Mouse (Mus musculus): ENCODE results near the gene Atp8b2. TPM values are rescaled to one million over a fixed set of nuclear protein-coding genes. Genes with fewer than 3 reads are reported as not detected.

Gene Atp8b2
- total RNA-seq (2021), result 34.6 and 43.0 TPM in 2 replicates
- long read RNA-seq, full-length matches to known transcripts, result 4 of 15 reads
- long read RNA-seq, partial matches to known transcripts, result 9 of 15 reads
- long read RNA-seq, other reads (novel, unspliced or antisense), result 2 of 15 reads

DNA sequence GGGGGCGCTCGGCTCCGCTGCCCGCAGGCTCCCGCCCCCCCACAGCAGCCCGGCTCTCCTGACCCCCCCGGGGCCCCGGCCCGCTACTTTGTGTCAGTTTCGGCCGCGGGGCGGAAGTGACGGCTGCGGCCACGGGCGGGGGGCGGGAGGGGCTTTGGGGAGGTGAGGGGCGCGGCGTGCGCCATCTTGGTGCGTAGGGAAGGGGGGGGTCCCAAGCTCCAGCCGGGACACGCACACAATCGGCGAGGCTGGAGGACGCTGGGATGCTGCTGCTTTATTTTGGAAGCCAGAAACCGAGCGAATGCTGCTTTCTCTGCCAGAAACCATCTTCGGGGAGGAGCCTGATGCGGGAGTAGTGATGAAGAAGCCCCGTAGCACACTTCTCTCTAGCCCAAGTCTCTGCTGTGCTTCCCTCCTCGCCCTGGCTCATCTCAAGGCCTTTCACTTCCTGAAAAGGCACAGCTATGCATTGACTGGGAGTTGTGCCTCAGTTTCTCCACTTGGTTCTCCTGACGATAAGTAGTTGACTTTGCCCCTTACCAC, at the start of gene Atp8b2:
Gene Atp8b2 (minus strand): TSS at position 288 of the 543 bp plus-strand sequence.
- DNase-seq, result peak; percentile 71

- DNase-seq, result no peak
Measured at GRCm38 (mm10) chr3:90010291-90010690, 47.0 kb upstream of the Atp8b2 start.

GRCm38 (mm10) chr3:90004091-90004796, 40.9 kb upstream of the Atp8b2 start:
- no peak for DNase-seq

GRCm38 (mm10) chr3:89999830-90000229, 36.5 kb upstream of the Atp8b2 start:
- no peak for DNase-seq

DNA sequence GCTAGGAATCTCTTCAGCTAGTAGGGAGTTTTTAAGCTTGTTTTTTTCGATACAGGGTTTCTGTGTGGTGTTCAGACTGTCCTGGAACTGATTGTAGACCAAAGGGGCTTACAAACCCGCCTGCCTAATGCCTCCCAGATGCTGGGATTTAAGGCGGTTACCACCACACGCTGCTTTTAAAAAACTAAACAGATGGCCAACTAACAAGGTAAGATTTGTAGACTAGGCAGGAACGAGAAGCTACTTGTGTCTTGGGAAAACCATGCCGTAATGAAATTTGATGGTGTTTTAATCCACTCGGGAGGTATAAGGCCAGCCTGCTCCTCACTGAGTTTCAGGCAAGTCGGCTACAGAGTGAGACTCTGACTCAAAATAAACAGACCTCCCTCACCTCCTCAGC, 35.8 kb upstream of the Atp8b2 start:
- no peak for DNase-seq

GRCm38 (mm10) chr3:89998612-89999054, 35.3 kb upstream of the Atp8b2 start, which contains the start of gene Hax1:
TSS of gene Hax1 (minus strand) at chr3:89998780.
- DNase-seq, result peak; percentile 90

GRCm38 (mm10) chr3:89997791-89998495, 34.6 kb upstream of the Atp8b2 start:
- no peak for DNase-seq

GRCm38 (mm10) chr3:89994807-89995515, 31.7 kb upstream of the Atp8b2 start:
- peak; percentile 15 for DNase-seq

DNA sequence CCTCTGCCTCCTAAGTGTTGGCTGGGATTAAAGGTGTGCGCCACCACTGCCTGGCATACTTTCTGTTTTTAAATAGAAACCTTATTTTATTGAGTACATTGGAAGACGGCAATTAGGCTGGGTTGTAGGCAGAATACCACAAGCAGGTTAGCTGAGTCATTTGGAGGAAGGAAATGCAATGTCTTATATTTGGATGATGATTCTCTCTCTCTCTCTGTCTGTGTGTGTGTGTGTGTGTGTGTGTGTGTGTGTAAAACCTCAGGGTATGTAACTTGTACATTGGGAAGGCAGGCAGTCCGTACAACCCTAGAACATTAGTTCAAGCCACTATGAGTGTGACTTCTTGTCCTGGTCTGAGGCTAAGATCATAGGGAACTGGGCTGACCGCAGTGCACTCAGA, 24.5 kb upstream of the Atp8b2 start:
- DNase-seq, result no peak

GRCm38 (mm10) chr3:89987211-89987610, 23.9 kb upstream of the Atp8b2 start:
- DNase-seq, result no peak

- DNase-seq, result no peak
Measured at GRCm38 (mm10) chr3:89982426-89982825, 19.1 kb upstream of the Atp8b2 start.

GRCm38 (mm10) chr3:89976859-89977258, 13.6 kb upstream of the Atp8b2 start:
- DNase-seq, result no peak

- DNase-seq, result no peak
Measured at GRCm38 (mm10) chr3:89968509-89968908, 5.2 kb upstream of the Atp8b2 start.

GRCm38 (mm10) chr3:89966946-89967345, 3.6 kb upstream of the Atp8b2 start:
- no peak for DNase-seq

DNA sequence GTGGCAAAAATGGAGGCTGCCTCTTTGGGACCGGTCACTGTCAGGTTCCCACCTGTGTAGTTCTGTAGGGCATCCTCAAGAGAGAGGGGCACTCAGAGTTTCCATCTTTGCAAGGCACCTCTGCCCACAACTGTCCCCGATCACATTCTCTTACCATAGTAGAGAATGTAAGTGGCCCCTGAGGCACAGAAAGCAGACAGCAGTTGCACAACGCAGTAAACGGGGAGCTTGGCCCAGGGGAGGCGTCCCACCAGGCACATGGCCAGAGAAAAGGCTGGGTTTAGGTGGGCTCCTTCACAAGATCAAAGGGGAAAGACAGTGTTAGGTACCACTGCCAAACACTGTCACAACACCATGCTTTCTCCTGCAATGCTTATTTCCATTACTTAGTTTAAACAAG, 2.7 kb upstream of the Atp8b2 start:
- DNase-seq, result no peak

- DNase-seq, result no peak
Measured at GRCm38 (mm10) chr3:89965557-89965956, 2.2 kb upstream of the Atp8b2 start.

GRCm38 (mm10) chr3:89963926-89964739, 825 bp upstream of the Atp8b2 start:
- DNase-seq, result peak; percentile 59

DNA sequence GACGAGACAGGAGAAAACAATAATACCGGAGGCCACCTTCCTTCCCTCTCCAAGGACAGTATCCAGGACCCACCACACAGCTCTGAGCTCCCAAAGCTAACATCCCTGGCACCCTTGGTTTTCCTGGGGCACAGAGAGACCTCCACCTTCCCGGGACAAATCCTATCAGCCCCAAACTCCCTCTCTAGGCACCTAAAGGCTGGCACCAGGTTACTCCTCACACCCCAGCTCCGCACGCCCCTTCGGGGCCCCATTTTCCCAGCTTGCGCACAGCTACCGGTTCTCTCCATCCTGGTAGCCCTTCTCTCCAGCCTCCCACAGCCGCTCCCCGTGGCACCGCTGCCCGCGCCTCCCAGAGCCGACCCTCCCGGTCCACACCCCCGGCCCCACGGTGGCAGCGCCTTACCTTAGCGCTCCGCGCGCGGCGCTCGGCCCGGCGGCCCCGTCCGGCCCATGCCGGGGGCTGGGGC, 522 bp downstream of the Atp8b2 start:
- DNase-seq, result no peak

GRCm38 (mm10) chr3:89962059-89962750, 1.1 kb downstream of the Atp8b2 start:
- DNase-seq, result peak; percentile 27

DNA sequence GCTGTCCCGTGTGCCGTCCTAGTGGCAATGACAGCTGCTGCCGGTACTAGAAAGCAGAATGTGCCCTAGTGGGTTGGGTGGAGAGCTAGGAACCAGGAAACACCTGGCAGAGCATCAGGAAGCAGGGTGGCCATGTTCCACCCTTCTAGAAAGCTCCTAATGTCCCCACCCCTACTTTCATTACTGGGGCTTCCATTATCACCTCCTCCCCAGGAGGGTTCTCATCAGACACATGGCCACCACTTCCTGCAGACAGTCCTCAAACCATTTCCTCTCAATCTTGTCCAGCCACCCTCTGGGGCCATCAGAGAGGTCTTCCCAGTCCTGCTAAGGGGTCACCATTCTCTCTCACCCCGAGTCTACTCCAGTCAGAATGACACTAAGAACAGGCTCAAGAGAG, 1.9 kb downstream of the Atp8b2 start:
- DNase-seq, result no peak

DNA sequence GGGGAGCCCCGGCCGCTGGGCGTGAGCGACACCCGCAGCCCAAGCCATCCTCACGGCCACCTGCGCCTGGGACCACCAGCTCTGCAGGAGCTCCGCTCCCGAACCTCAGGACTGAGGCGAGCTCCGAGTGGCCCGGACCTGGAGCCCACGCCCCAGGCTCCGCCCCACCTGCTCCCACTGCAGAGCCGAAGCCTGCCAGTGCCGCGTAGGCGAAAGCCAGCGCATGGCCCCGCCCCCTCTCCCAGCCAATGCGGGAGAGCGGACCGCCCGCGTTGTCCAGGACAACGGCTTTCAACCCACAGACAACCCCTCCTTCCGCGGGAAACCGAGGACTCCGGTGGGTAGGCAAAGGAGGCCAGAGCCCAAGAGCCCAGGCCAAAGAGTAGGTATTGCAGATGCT, 2.8 kb downstream of the Atp8b2 start:
- peak; percentile 97 for DNase-seq
